Mouse (Mus musculus): ENCODE data around the gene Tapbp.

GRCm38 (mm10) chr17:33940206-33940805 is 24.6 kb downstream of the Tapbp start, which contains the start of the genes Pfdn6 and Wdr46:
- no peak for TF ChIP-seq POLR2A (IDR thresholded peaks at IDR 0.05; ENCODE audit: borderline replicate concordance, low read depth, low read length)
- no peak for TF ChIP-seq CTCF (IDR thresholded peaks at IDR 0.05; ENCODE audit: low read depth, low read length)
